Mouse (Mus musculus) sigmoid colon, adult 10 weeks (tissue): ENCODE measurements around the gene Olfr609. TPM values are rescaled to one million over a fixed set of nuclear protein-coding genes. Genes with fewer than 3 reads are reported as not detected.

Experiments used
- polyA plus RNA-seq: library from polyadenylated mRNA; stranded (reverse); fragments of 350-450 nt; fragmentation: Illumina TruSeq; extraction: RNeasy Lipid Tissue Mini Kit (QIAGEN cat#74804); gene quantifications from one replicate; pipeline ENCODE4 v1.2.3, GENCODE M21; 2014; ENCODE audit warnings: low read depth, low replicate concordance

Olfr609 gene
- polyA plus RNA-seq = not detected

GRCm38 (mm10) chr7:103497962-103498361 is at the start of gene Olfr609:
Olfr609 (minus strand) TSS chr7:103498062.

GRCm38 (mm10) chr7:103542617-103543016 is 44.8 kb upstream of the Olfr609 start, which contains the start of gene Olfr612:
Olfr612 (minus strand) TSS chr7:103542717.

GRCm38 (mm10) chr7:103520746-103521145 is 22.9 kb upstream of the Olfr609 start, which contains the start of gene Olfr611:
Olfr611 (minus strand) TSS chr7:103520846.

GRCm38 (mm10) chr7:103512022-103512421 is 14.2 kb upstream of the Olfr609 start, which contains the start of gene Olfr610:
Olfr610 (minus strand) TSS chr7:103512122.

GRCm38 (mm10) chr7:103469577-103469976 is 28.3 kb downstream of the Olfr609 start, which contains the start of gene Olfr608:
Olfr608 (plus strand) TSS chr7:103469877.

GRCm38 (mm10) chr7:103448746-103449145 is 49.1 kb downstream of the Olfr609 start, which contains the start of gene Olfr606:
Olfr606 (plus strand) TSS chr7:103449046.

GRCm38 (mm10) chr7:103445339-103445738 is 52.5 kb downstream of the Olfr609 start, which contains the start of gene Olfr605:
Olfr605 (minus strand) TSS chr7:103445439.

Other genes with a start within 250 kb of the Olfr609 start
- not detected for gene Usp17ld, start 245.6 kb downstream of the Olfr609 start, polyA plus RNA-seq
- gene Olfr596, start 192.4 kb downstream of the Olfr609 start, polyA plus RNA-seq = not detected
- gene Olfr597, start 181.7 kb downstream of the Olfr609 start, polyA plus RNA-seq = not detected
- not detected for gene Olfr598, start 174.5 kb downstream of the Olfr609 start, polyA plus RNA-seq
- gene Olfr599, start 162.1 kb downstream of the Olfr609 start, polyA plus RNA-seq = not detected
- not detected for gene Olfr600, start 148.4 kb downstream of the Olfr609 start, polyA plus RNA-seq
- gene Olfr601, start 135.4 kb downstream of the Olfr609 start, polyA plus RNA-seq = not detected
- not detected for gene Olfr603, start 111.9 kb downstream of the Olfr609 start, polyA plus RNA-seq
- gene Usp17lc, start 83.0 kb downstream of the Olfr609 start, polyA plus RNA-seq = not detected
- gene Olfr605, start 52.6 kb downstream of the Olfr609 start, polyA plus RNA-seq = not detected
- not detected for gene Olfr606, start 49.0 kb downstream of the Olfr609 start, polyA plus RNA-seq
- not detected for gene Olfr607, start 33.9 kb downstream of the Olfr609 start, polyA plus RNA-seq
- gene Olfr608, start 28.2 kb downstream of the Olfr609 start, polyA plus RNA-seq = not detected
- gene Olfr610, start 14.1 kb upstream of the Olfr609 start, polyA plus RNA-seq = not detected
- not detected for gene Olfr611, start 22.8 kb upstream of the Olfr609 start, polyA plus RNA-seq
- gene Olfr612, start 44.7 kb upstream of the Olfr609 start, polyA plus RNA-seq = not detected
- gene Olfr613, start 50.0 kb upstream of the Olfr609 start, polyA plus RNA-seq = not detected
- not detected for gene Olfr615, start 58.0 kb upstream of the Olfr609 start, polyA plus RNA-seq
- not detected for gene Olfr616, start 71.1 kb upstream of the Olfr609 start, polyA plus RNA-seq
- not detected for gene Olfr617, start 75.0 kb upstream of the Olfr609 start, polyA plus RNA-seq
- gene Olfr618, start 92.0 kb upstream of the Olfr609 start, polyA plus RNA-seq = not detected
- not detected for gene Olfr619, start 102.5 kb upstream of the Olfr609 start, polyA plus RNA-seq
- not detected for gene Olfr620, start 114.5 kb upstream of the Olfr609 start, polyA plus RNA-seq
- not detected for gene Olfr622, start 144.6 kb upstream of the Olfr609 start, polyA plus RNA-seq
- gene Olfr623, start 165.6 kb upstream of the Olfr609 start, polyA plus RNA-seq = not detected
- gene Olfr624, start 173.1 kb upstream of the Olfr609 start, polyA plus RNA-seq = 0.38 TPM
- not detected for gene Olfr625-ps1, start 184.7 kb upstream of the Olfr609 start, polyA plus RNA-seq
- gene Olfr243, start 216.6 kb upstream of the Olfr609 start, polyA plus RNA-seq = not detected
- gene Olfr628, start 232.3 kb upstream of the Olfr609 start, polyA plus RNA-seq = not detected
- not detected for gene Olfr629, start 246.9 kb upstream of the Olfr609 start, polyA plus RNA-seq